Mouse (Mus musculus): ENCODE data around the gene Tmem52b. TPM values are rescaled to one million over a fixed set of nuclear protein-coding genes. Genes with fewer than 3 reads are reported as not detected.

Tmem52b gene
- polyA plus RNA-seq, 1 experiment from 2014 or later: not detected

- H3K36me3 ChIP-seq: no peaks in the 10 kb centered on the region
- no peaks in the 10 kb centered on the region for H3K27me3 ChIP-seq
- no peaks in the 10 kb centered on the region for H3K4me1 ChIP-seq (replicated peaks)
- H3K9ac ChIP-seq: no peak overlapping the region
- H3K4me3 ChIP-seq (replicated peaks): no peak overlapping the region
- no peak overlapping the region for H3K27ac ChIP-seq
- no peaks in the 10 kb centered on the region for H3K9me3 ChIP-seq (replicated peaks)
- ATAC-seq (ENCODE audit: low read depth) (no peak), DNase-seq (no peak)
- H3K4me2 ChIP-seq: no peak overlapping the region
- 37% methylated on average over 3 of the region's 3 CpGs for WGBS (ENCODE audit: insufficient replicate concordance)
These were observed 35.7 kb downstream of the Tmem52b start for GRCm38 (mm10) chr6:129548009-129548408.

- H3K27ac ChIP-seq: peak overlapping the region; percentile 19; the same call in 1 of the 2 replicates
- H3K4me1 ChIP-seq (replicated peaks): peaks cover 25% of the 10 kb centered on the region
- no peak overlapping the region for H3K9ac ChIP-seq
- DNase-seq: peak; percentile 24
- no peaks in the 10 kb centered on the region for H3K9me3 ChIP-seq (replicated peaks)
- H3K36me3 ChIP-seq: no peaks in the 10 kb centered on the region
- H3K27me3 ChIP-seq: no peaks in the 10 kb centered on the region
- H3K4me3 ChIP-seq (replicated peaks): no peak overlapping the region
- no peak overlapping the region for H3K4me2 ChIP-seq
- ATAC-seq (ENCODE audit: low read depth): peak; percentile 92
These were observed 45.1 kb downstream of the Tmem52b start for GRCm38 (mm10) chr6:129557298-129558023.

GRCm38 (mm10) chr6:129558946-129559640 lies 46.7 kb downstream of the Tmem52b start:
- no peaks in the 10 kb centered on the region for H3K27me3 ChIP-seq
- peak; percentile 58 for ATAC-seq (ENCODE audit: low read depth)
- no peaks in the 10 kb centered on the region for H3K9me3 ChIP-seq (replicated peaks)
- H3K36me3 ChIP-seq: no peaks in the 10 kb centered on the region
- no peak overlapping the region for H3K27ac ChIP-seq
- H3K9ac ChIP-seq: no peak overlapping the region
- no peak overlapping the region for H3K4me2 ChIP-seq
- 10% methylated on average over 12 of the region's 12 CpGs for WGBS (ENCODE audit: insufficient replicate concordance)
- peaks cover 25% of the 10 kb centered on the region for H3K4me1 ChIP-seq (replicated peaks)
- H3K4me3 ChIP-seq (replicated peaks): no peak overlapping the region
- peak; percentile 41 for DNase-seq

- DNase-seq: no peak
- ATAC-seq (ENCODE audit: low read depth): no peak
- Histone ChIP-seq H3K9ac (no peak overlapping the region), H3K27me3 (no peaks in the 10 kb centered on the region), H3K27ac (no peak overlapping the region), H3K9me3 (replicated peaks) (no peaks in the 10 kb centered on the region), H3K36me3 (no peaks in the 10 kb centered on the region), H3K4me2 (no peak overlapping the region), H3K4me3 (replicated peaks) (no peak overlapping the region), H3K4me1 (replicated peaks) (peaks cover 25% of the 10 kb centered on the region)
- 41% methylated on average over 4 of the region's 4 CpGs for WGBS (ENCODE audit: insufficient replicate concordance)
These were observed 47.3 kb downstream of the Tmem52b start for GRCm38 (mm10) chr6:129559641-129560027.

GRCm38 (mm10) chr6:129565257-129565656 lies 52.9 kb downstream of the Tmem52b start:
- no peak for DNase-seq
- no peak overlapping the region for H3K27ac ChIP-seq
- no peak overlapping the region for H3K4me3 ChIP-seq (replicated peaks)
- H3K4me2 ChIP-seq: no peak overlapping the region
- no peaks in the 10 kb centered on the region for H3K27me3 ChIP-seq
- H3K4me1 ChIP-seq (replicated peaks): no peaks in the 10 kb centered on the region
- ATAC-seq (ENCODE audit: low read depth): no peak
- H3K9ac ChIP-seq: no peak overlapping the region
- 24% methylated on average over 2 of the region's 2 CpGs for WGBS (ENCODE audit: insufficient replicate concordance)
- no peaks in the 10 kb centered on the region for H3K36me3 ChIP-seq
- H3K9me3 ChIP-seq (replicated peaks): no peaks in the 10 kb centered on the region

Other genes with a start within 250 kb of the Tmem52b start
- 0.91 and 1.2 TPM in 2 replicates for gene Cd69, start 237.1 kb upstream of the Tmem52b start, polyA plus RNA-seq (2015; fragmentation: Nextera tagmentation; extraction: Ambion mirVana)
- gene 4922502D21Rik, start 180.8 kb upstream of the Tmem52b start, polyA plus RNA-seq (2015; fragmentation: Nextera tagmentation; extraction: Ambion mirVana): not detected in 2 replicates
- gene Clec12a, start 169.9 kb upstream of the Tmem52b start, polyA plus RNA-seq (2015; fragmentation: Nextera tagmentation; extraction: Ambion mirVana): 5.7 and 7.0 TPM in 2 replicates
- 0.09 TPM in 1 of 2 replicates, not detected in the other for gene Clec12b, start 126.7 kb upstream of the Tmem52b start, polyA plus RNA-seq (2015; fragmentation: Nextera tagmentation; extraction: Ambion mirVana)
- gene Clec1b, start 115.3 kb upstream of the Tmem52b start, polyA plus RNA-seq (2015; fragmentation: Nextera tagmentation; extraction: Ambion mirVana): 27.1 and 31.4 TPM in 2 replicates
- gene Clec9a, start 103.7 kb upstream of the Tmem52b start, polyA plus RNA-seq (2015; fragmentation: Nextera tagmentation; extraction: Ambion mirVana): 0.13 and 0.17 TPM in 2 replicates
- 0.19 and 0.37 TPM in 2 replicates for gene Clec1a, start 60.6 kb upstream of the Tmem52b start, polyA plus RNA-seq (2015; fragmentation: Nextera tagmentation; extraction: Ambion mirVana)
- gene Olr1, start 5.4 kb upstream of the Tmem52b start, polyA plus RNA-seq (2015; fragmentation: Nextera tagmentation; extraction: Ambion mirVana): 0.65 and 0.95 TPM in 2 replicates
- 35.4 and 38.3 TPM in 2 replicates for gene Gabarapl1, start 20.6 kb downstream of the Tmem52b start, polyA plus RNA-seq (2015; fragmentation: Nextera tagmentation; extraction: Ambion mirVana)
- not detected in 2 replicates for gene Klre1, start 65.3 kb downstream of the Tmem52b start, polyA plus RNA-seq (2015; fragmentation: Nextera tagmentation; extraction: Ambion mirVana)
- gene Klrd1, start 79.2 kb downstream of the Tmem52b start, polyA plus RNA-seq (2015; fragmentation: Nextera tagmentation; extraction: Ambion mirVana): 0.27 and 0.48 TPM in 2 replicates
- 0.25 and 0.32 TPM in 2 replicates for gene Klrk1, start 111.3 kb downstream of the Tmem52b start, polyA plus RNA-seq (2015; fragmentation: Nextera tagmentation; extraction: Ambion mirVana)
- not detected in 2 replicates for gene Klrc3, start 130.8 kb downstream of the Tmem52b start, polyA plus RNA-seq (2015; fragmentation: Nextera tagmentation; extraction: Ambion mirVana)
- not detected in 2 replicates for gene Klrc2, start 148.1 kb downstream of the Tmem52b start, polyA plus RNA-seq (2015; fragmentation: Nextera tagmentation; extraction: Ambion mirVana)
- not detected in 2 replicates for gene Klrc1, start 166.4 kb downstream of the Tmem52b start, polyA plus RNA-seq (2015; fragmentation: Nextera tagmentation; extraction: Ambion mirVana)
- not detected in 2 replicates for gene Klri1, start 204.6 kb downstream of the Tmem52b start, polyA plus RNA-seq (2015; fragmentation: Nextera tagmentation; extraction: Ambion mirVana)
- not detected in 2 replicates for gene Klri2, start 227.9 kb downstream of the Tmem52b start, polyA plus RNA-seq (2015; fragmentation: Nextera tagmentation; extraction: Ambion mirVana)